Mouse (Mus musculus) bone marrow macrophage, adult 2 months (primary cell): Measurements from ENCODE around the gene Akap6.

Experiments used
- CTCF ChIP-seq: IDR thresholded peaks from 2 replicates; pipeline ENCODE4 v1.5.1; 2012; ENCODE audit warnings: low read depth, mild to moderate bottlenecking, low read length, moderate library complexity
- POLR2A ChIP-seq: IDR thresholded peaks from 2 replicates; pipeline ENCODE4 v1.6.1; 2012; ENCODE audit warnings: mild to moderate bottlenecking, low read depth, low read length, borderline replicate concordance

- TF ChIP-seq CTCF (no peak), POLR2A (no peak)
Observed at GRCm38 (mm10) chr12:53057606-53058005, 358.4 kb downstream of the Akap6 start.
